Mouse (Mus musculus) midbrain, embryonic 12.5 days (tissue): ENCODE data around the gene Trip4. TPM values are rescaled to one million over a fixed set of nuclear protein-coding genes. Genes with fewer than 3 reads are reported as not detected.

ENCODE experiments used
- ATAC-seq: fragments of 200-750 bp; cut with Nextera tagmentation; 2 replicates; pipeline ENCODE4 v1.8.0; 2017; ENCODE audit warnings: low read depth, moderate TSS enrichment, moderate library complexity; ENCODE audit not compliant: low FRiP score
- H3K27ac ChIP-seq: fragments of 300-500 bp; sonication (generic); replicated peaks from 2 replicates; pipeline ENCODE4 v1.5.1; 2016; ENCODE audit warnings: mild to moderate bottlenecking
- H3K27me3 ChIP-seq: fragments of 300-500 bp; sonication (generic); 2 replicates; pipeline ENCODE4 v1.6.1; 2016; ENCODE audit warnings: mild to moderate bottlenecking
- H3K36me3 ChIP-seq: fragments of 300-500 bp; sonication (generic); 2 replicates; pipeline ENCODE4 v1.6.1; 2016
- H3K4me1 ChIP-seq: fragments of 300-500 bp; sonication (generic); 2 replicates; pipeline ENCODE4 v1.6.1; 2016
- H3K4me2 ChIP-seq: fragments of 300-500 bp; sonication (generic); replicated peaks from 2 replicates; pipeline ENCODE4 v1.6.1; 2016; ENCODE audit warnings: mild to moderate bottlenecking, moderate library complexity
- H3K4me3 ChIP-seq: fragments of 300-500 bp; sonication (generic); 2 replicates; pipeline ENCODE4 v1.5.1; 2016; ENCODE audit warnings: mild to moderate bottlenecking
- H3K9ac ChIP-seq: fragments of 300-500 bp; sonication (generic); replicated peaks from 2 replicates; pipeline ENCODE4 v1.6.1; 2016; ENCODE audit warnings: mild to moderate bottlenecking, moderate library complexity
- H3K9me3 ChIP-seq: fragments of 300-500 bp; sonication (generic); 2 replicates; pipeline ENCODE4 v1.6.1; 2016; ENCODE audit warnings: mild to moderate bottlenecking
- WGBS: fragments of 180-500 bp; shearing (Covaris S2); methylation state at CpG from one replicate; pipeline ENCODE4 v1.1.7; 2016; 5-methylcytosine and 5-hydroxymethylcytosine counted together
- polyA plus RNA-seq: library from polyadenylated mRNA; unstranded; fragments of >200 nt; fragmentation: Nextera tagmentation; extraction: Ambion mirVana; gene quantifications from 2 replicates; pipeline ENCODE4 v1.2.1, GENCODE M21; 2016

Trip4 gene
- polyA plus RNA-seq, 1 experiment from 2014 or later: 39.0 TPM

- ATAC-seq: no peak; the same call in 1 of the 2 replicates
- H3K4me1 ChIP-seq: peaks cover 50% of the 10 kb centered on the region
- 10% methylated on average over 2 of the region's 2 CpGs for WGBS
Measured at GRCm38 (mm10) chr9:65833230-65833629, 75.4 kb downstream of the Trip4 start.

GRCm38 (mm10) chr9:65832041-65832440, 76.6 kb downstream of the Trip4 start:
- Histone ChIP-seq H3K9me3 (no peaks in the 10 kb centered on the region), H3K36me3 (0 out of 2 replicates have a peak, but pooled peaks cover 3% of the 10 kb centered on the region), H3K9ac (no peak overlapping the region), H3K27ac (no peak overlapping the region), H3K4me1 (peaks cover 54% of the 10 kb centered on the region), H3K4me2 (no peak overlapping the region), H3K4me3 (no peak overlapping the region), H3K27me3 (0 out of 2 replicates have a peak, but pooled peaks cover 5% of the 10 kb centered on the region)
- 22% methylated on average over 2 of the region's 2 CpGs for WGBS
- no peak for ATAC-seq

More at GRCm38 (mm10) chr9:65833230-65833629, 75.4 kb downstream of the Trip4 start:
- Histone ChIP-seq H3K36me3 (peaks cover 8% of the 10 kb centered on the region; the same call in 1 of the 2 replicates), H3K4me2 (no peak overlapping the region), H3K27me3 (0 out of 2 replicates have a peak, but pooled peaks cover 5% of the 10 kb centered on the region), H3K27ac (no peak overlapping the region), H3K9me3 (no peaks in the 10 kb centered on the region), H3K4me3 (no peak overlapping the region), H3K9ac (no peak overlapping the region)

- Histone ChIP-seq H3K4me1 (peaks cover 55% of the 10 kb centered on the region), H3K9ac (no peak overlapping the region)
Measured at GRCm38 (mm10) chr9:65831164-65831563, 77.4 kb downstream of the Trip4 start.

GRCm38 (mm10) chr9:65830255-65830654, 78.3 kb downstream of the Trip4 start:
- Histone ChIP-seq H3K4me1 (peaks cover 60% of the 10 kb centered on the region), H3K4me2 (no peak overlapping the region), H3K27me3 (0 out of 2 replicates have a peak, but pooled peaks cover 5% of the 10 kb centered on the region), H3K4me3 (no peak overlapping the region), H3K9ac (no peak overlapping the region), H3K9me3 (no peaks in the 10 kb centered on the region), H3K27ac (no peak overlapping the region), H3K36me3 (no peaks in the 10 kb centered on the region)
- 63% methylated on average over 4 of the region's 4 CpGs for WGBS
- no peak for ATAC-seq

More at GRCm38 (mm10) chr9:65831164-65831563, 77.4 kb downstream of the Trip4 start:
- Histone ChIP-seq H3K4me2 (no peak overlapping the region), H3K4me3 (no peak overlapping the region), H3K27me3 (0 out of 2 replicates have a peak, but pooled peaks cover 5% of the 10 kb centered on the region), H3K27ac (no peak overlapping the region), H3K9me3 (no peaks in the 10 kb centered on the region), H3K36me3 (no peaks in the 10 kb centered on the region)
- 47% methylated on average over 4 of the region's 4 CpGs for WGBS
- ATAC-seq: no peak

GRCm38 (mm10) chr9:65829410-65829809, 79.2 kb downstream of the Trip4 start:
- ATAC-seq: no peak
- no peak overlapping the region for H3K4me3 ChIP-seq
- 91% methylated on average over 1 of the region's 2 CpGs for WGBS
- H3K9ac ChIP-seq: no peak overlapping the region
- H3K36me3 ChIP-seq: no peaks in the 10 kb centered on the region
- no peaks in the 10 kb centered on the region for H3K9me3 ChIP-seq
- no peak overlapping the region for H3K4me2 ChIP-seq
- no peak overlapping the region for H3K27ac ChIP-seq
- H3K4me1 ChIP-seq: peaks cover 58% of the 10 kb centered on the region
- 0 out of 2 replicates have a peak, but pooled peaks cover 5% of the 10 kb centered on the region for H3K27me3 ChIP-seq

- WGBS: 54% methylated on average over 3 of the region's 3 CpGs
- no peak overlapping the region for H3K4me3 ChIP-seq
- H3K9me3 ChIP-seq: no peaks in the 10 kb centered on the region
- H3K4me1 ChIP-seq: peaks cover 62% of the 10 kb centered on the region
- 0 out of 2 replicates have a peak, but pooled peaks cover 5% of the 10 kb centered on the region for H3K27me3 ChIP-seq
- peak overlapping the region; percentile 75 for H3K4me2 ChIP-seq
- H3K27ac ChIP-seq: no peak overlapping the region
- no peak overlapping the region for H3K9ac ChIP-seq
- H3K36me3 ChIP-seq: no peaks in the 10 kb centered on the region
- ATAC-seq: no peak
Measured at GRCm38 (mm10) chr9:65828511-65828910, 80.1 kb downstream of the Trip4 start.

GRCm38 (mm10) chr9:65828016-65828403, 80.6 kb downstream of the Trip4 start:
- Histone ChIP-seq H3K9me3 (no peaks in the 10 kb centered on the region), H3K36me3 (no peaks in the 10 kb centered on the region), H3K4me3 (peak overlapping the region; percentile 93), H3K4me1 (peaks cover 60% of the 10 kb centered on the region), H3K27ac (peak overlapping the region; percentile 98; the same call in 1 of the 2 replicates), H3K27me3 (0 out of 2 replicates have a peak, but pooled peaks cover 5% of the 10 kb centered on the region), H3K9ac (peak overlapping the region; percentile 58), H3K4me2 (peak overlapping the region; percentile 75)
- ATAC-seq: no peak
- WGBS: 2% methylated on average over 13 of the region's 13 CpGs

GRCm38 (mm10) chr9:65827344-65828015, 81.1 kb downstream of the Trip4 start, which contains the start of gene Zfp609:
Gene Zfp609 (minus strand): TSS chr9:65827564.
- WGBS: 0% methylated on average over 44 of the region's 76 CpGs
- peak within 1 kb of the TSS; percentile 98 for H3K27ac ChIP-seq
- H3K9ac ChIP-seq: peak within 1 kb of the TSS; percentile 98
- H3K4me2 ChIP-seq: peak within 1 kb of the TSS; percentile 75
- peak within 1 kb of the TSS; percentile 93 for H3K4me3 ChIP-seq
- H3K27me3 ChIP-seq: 0 out of 2 replicates have a peak, but pooled peaks cover 5% of the 10 kb centered on the region
- no peaks in the 10 kb centered on the region for H3K9me3 ChIP-seq
- no peaks in the 10 kb centered on the region for H3K36me3 ChIP-seq
- peak; percentile 87 for ATAC-seq
- H3K4me1 ChIP-seq: peaks cover 61% of the 10 kb centered on the region

GRCm38 (mm10) chr9:65826588-65827343, 81.8 kb downstream of the Trip4 start:
- under 1% methylated on average over 30 of the region's 31 CpGs for WGBS
- H3K9ac ChIP-seq: peak overlapping the region; percentile 98
- peak overlapping the region; percentile 75 for H3K4me2 ChIP-seq
- H3K27me3 ChIP-seq: 0 out of 2 replicates have a peak, but pooled peaks cover 5% of the 10 kb centered on the region
- peaks cover 57% of the 10 kb centered on the region for H3K4me1 ChIP-seq
- H3K9me3 ChIP-seq: no peaks in the 10 kb centered on the region
- no peaks in the 10 kb centered on the region for H3K36me3 ChIP-seq
- H3K27ac ChIP-seq: peak overlapping the region; percentile 98
- peak; percentile 54 for ATAC-seq
- H3K4me3 ChIP-seq: peak overlapping the region; percentile 93

- no peaks in the 10 kb centered on the region for H3K9me3 ChIP-seq
- WGBS: 2% methylated on average over 4 of the region's 4 CpGs
- H3K9ac ChIP-seq: peak overlapping the region; percentile 98
- H3K27ac ChIP-seq: peak overlapping the region; percentile 98
- H3K4me1 ChIP-seq: peaks cover 52% of the 10 kb centered on the region
- peak overlapping the region; percentile 93 for H3K4me3 ChIP-seq
- peak overlapping the region; percentile 75 for H3K4me2 ChIP-seq
- ATAC-seq: peak; percentile 59
- H3K27me3 ChIP-seq: 0 out of 2 replicates have a peak, but pooled peaks cover 5% of the 10 kb centered on the region
- no peaks in the 10 kb centered on the region for H3K36me3 ChIP-seq
Measured at GRCm38 (mm10) chr9:65826226-65826587, 82.4 kb downstream of the Trip4 start.

GRCm38 (mm10) chr9:65823716-65824462, 84.7 kb downstream of the Trip4 start:
- 56% methylated on average over 10 of the region's 10 CpGs for WGBS

More at GRCm38 (mm10) chr9:65823716-65824462, 84.7 kb downstream of the Trip4 start:
- 0 out of 2 replicates have a peak, but pooled peaks cover 5% of the 10 kb centered on the region for H3K27me3 ChIP-seq
- H3K4me3 ChIP-seq: no peak overlapping the region
- H3K4me1 ChIP-seq: peaks cover 52% of the 10 kb centered on the region
- H3K27ac ChIP-seq: peak overlapping the region; percentile 21; the same call in 1 of the 2 replicates
- H3K9me3 ChIP-seq: no peaks in the 10 kb centered on the region
- H3K4me2 ChIP-seq: peak overlapping the region; percentile 6
- 0 out of 2 replicates have a peak overlapping the region, but pooled peaks have one; percentile 11 for H3K9ac ChIP-seq
- no peak for ATAC-seq
- no peaks in the 10 kb centered on the region for H3K36me3 ChIP-seq
